Mouse (Mus musculus) C2C12 (cell line): ENCODE results near the gene Wdr77.

Source experiments
- CEBPB ChIP-seq: IDR thresholded peaks from one replicate; pipeline ENCODE4 v1.6.1; 2011; ENCODE audit warnings: low read depth, mild to moderate bottlenecking, control low read depth, moderate library complexity
- CTCF ChIP-seq: IDR thresholded peaks from one replicate; pipeline ENCODE4 v1.5.1; 2011; ENCODE audit not compliant: control insufficient read depth, insufficient read depth, insufficient read length
- FOSL1 ChIP-seq: IDR thresholded peaks from one replicate; pipeline ENCODE4 v1.8.0; 2011; ENCODE audit warnings: mild to moderate bottlenecking, low read length; ENCODE audit not compliant: poor library complexity, insufficient read depth, severe bottlenecking
- MAX ChIP-seq: IDR thresholded peaks from one replicate; pipeline ENCODE4 v1.6.1; 2011; ENCODE audit warnings: mild to moderate bottlenecking, control low read depth
- MYOG ChIP-seq: IDR thresholded peaks from one replicate; pipeline ENCODE4 v1.6.1; 2011; ENCODE audit not compliant: control insufficient read depth, insufficient read length; ENCODE audit errors: extremely low read depth
- USF1 ChIP-seq: IDR thresholded peaks from one replicate; pipeline ENCODE4 v1.6.1; 2011; ENCODE audit warnings: low read depth, mild to moderate bottlenecking, control low read depth, moderate library complexity

GRCm38 (mm10) chr3:105921959-105922358 is 37.2 kb upstream of the Wdr77 start:
- TF ChIP-seq FOSL1 (no peak), CTCF (no peak), MAX (no peak), CEBPB (no peak), USF1 (no peak), MYOG (no peak)
